Mouse (Mus musculus) layer of hippocampus, adult 18-20 months (tissue): ENCODE measurements at regions not wholly inside any gene's neighbourhood (a gene's known extent, or its start where the extent isn't known, plus 50 kb on each side); places are given as distances from the start of the nearest gene placed in this dataset.
"Not testable (repeated sequence)": the region's sequence is repeated elsewhere in the genome, so short reads cannot be mapped to it uniquely, and the experiment has no call there.

Experiments used
- DNase-seq, 2 experiments: peaks; one replicate each; pipeline ENCODE4 v3.0.0; 2022; ENCODE audit warnings: low spot score in 2 of 2

- no peak for DNase-seq
Measured at GRCm38 (mm10) chr2:43072964-43073619, 419.7 kb upstream of the Lrp1b start.

GRCm38 (mm10) chr2:43097560-43098233 is 444.3 kb upstream of the Lrp1b start:
- DNase-seq: peak; percentile 80 to 88

- no peak for DNase-seq
Measured at GRCm38 (mm10) chr2:43119862-43120261, 435.3 kb upstream of the Kynu start.

- DNase-seq: no peak
Measured at GRCm38 (mm10) chr2:43153574-43153973, 401.6 kb upstream of the Kynu start.

GRCm38 (mm10) chr2:43182105-43182504 is 373.0 kb upstream of the Kynu start:
- no peak for DNase-seq

GRCm38 (mm10) chr2:43195531-43195930 is 359.6 kb upstream of the Kynu start:
- DNase-seq: not testable (repeated sequence)

GRCm38 (mm10) chr2:43208223-43208622 is 346.9 kb upstream of the Kynu start:
- DNase-seq: peak in 1 of 2 experiments; percentile 10

GRCm38 (mm10) chr2:43213901-43214300 is 341.2 kb upstream of the Kynu start:
- DNase-seq: no peak

GRCm38 (mm10) chr2:43217119-43217518 is 338.0 kb upstream of the Kynu start:
- DNase-seq: no peak

- DNase-seq: no peak
Measured at GRCm38 (mm10) chr2:43222721-43223120, 332.4 kb upstream of the Kynu start.

- DNase-seq: not testable (repeated sequence)
Measured at GRCm38 (mm10) chr2:43224728-43225127, 330.4 kb upstream of the Kynu start.

GRCm38 (mm10) chr2:43246786-43247185 is 308.3 kb upstream of the Kynu start:
- no peak for DNase-seq

- peak in 1 of 2 experiments; percentile 18 for DNase-seq
Measured at GRCm38 (mm10) chr2:43248671-43249070, 306.5 kb upstream of the Kynu start.

- DNase-seq: no peak
Measured at GRCm38 (mm10) chr2:43254709-43255108, 300.4 kb upstream of the Kynu start.

- peak in 1 of 2 experiments; percentile 39 for DNase-seq
Measured at GRCm38 (mm10) chr2:43270802-43271201, 284.3 kb upstream of the Kynu start.

GRCm38 (mm10) chr2:43272080-43272479 is 283.0 kb upstream of the Kynu start:
- no peak for DNase-seq

- no peak for DNase-seq
Measured at GRCm38 (mm10) chr2:43274012-43274411, 281.1 kb upstream of the Kynu start.

- no peak for DNase-seq
Measured at GRCm38 (mm10) chr2:43295801-43296200, 259.3 kb upstream of the Kynu start.

- peak; percentile 3 to 35 for DNase-seq
Measured at GRCm38 (mm10) chr2:43323836-43324235, 231.3 kb upstream of the Kynu start.

- no peak for DNase-seq
Measured at GRCm38 (mm10) chr2:43364301-43364700, 190.8 kb upstream of the Kynu start.

GRCm38 (mm10) chr2:43365812-43366211 is 189.3 kb upstream of the Kynu start:
- DNase-seq: no peak

- no peak for DNase-seq
Measured at GRCm38 (mm10) chr2:43403348-43403747, 151.8 kb upstream of the Kynu start.
